In genomic region chr6:134896570-134897436, GRCm38 (mm10) we compare ENCODE assay signal across 8 mouse cellular contexts. TPM values are rescaled to one million over a fixed set of nuclear protein-coding genes. Genes with fewer than 3 reads are reported as not detected.
DNase-seq lines count a peak whose midpoint lies in the region; ATAC-seq and TF ChIP-seq lines count a peak whose summit lies in the region.

No protein-coding gene starts in this region.

- peak; percentile 72 for TF ChIP-seq EP300 in CH12.LX (IDR thresholded peaks at IDR 0.05; ENCODE audit: low read length)

- no peak for TF ChIP-seq POLR2A in CH12.LX (IDR thresholded peaks at IDR 0.05; ENCODE audit: low read depth, low read length)

- no peak for ATAC-seq in forebrain, embryonic 12.5 days (ENCODE audit: low FRiP score)
- no peak for ATAC-seq in limb, embryonic 15.5 days (ENCODE audit: insufficient number of reproducible peaks, low FRiP score, low TSS enrichment, low read depth)
- ATAC-seq in activated CD4-positive, CD25-positive, alpha-beta regulatory T cell, adult 4 months, result no peak

- H3K9me3 ChIP-seq in CH12.LX (replicated peaks; ENCODE audit: low read length), result no peaks in the 10 kb centered on the region
- no peaks in the 10 kb centered on the region for H3K9me3 ChIP-seq in forebrain, embryonic 12.5 days
- no peaks in the 10 kb centered on the region for H3K9me3 ChIP-seq in limb, embryonic 15.5 days

- H3K27me3 ChIP-seq in CH12.LX (replicated peaks), result no peaks in the 10 kb centered on the region
- no peaks in the 10 kb centered on the region for H3K27me3 ChIP-seq in forebrain, embryonic 12.5 days
- H3K27me3 ChIP-seq in limb, embryonic 15.5 days, result no peaks in the 10 kb centered on the region
- H3K27me3 ChIP-seq in splenic B cell, adult 2 months (ENCODE audit: control insufficient read depth, insufficient read depth, low read length, poor library complexity, severe bottlenecking), result no peaks in the 10 kb centered on the region

- intact Hi-C loops in gastrocnemius, adult 2 months (cut with DNase I), result loop anchor here (5.0 kb wide), 1 partner anchor 35 kb away; no protein-coding TSS in a partner anchor

- H3K4me2 ChIP-seq in CH12.LX (ENCODE audit: insufficient read depth, low read depth, poor library complexity, severe bottlenecking), result peak overlapping the region; percentile 53
- peak overlapping the region; percentile 76 for H3K4me2 ChIP-seq in forebrain, embryonic 12.5 days
- peak overlapping the region; percentile 75 for H3K4me2 ChIP-seq in limb, embryonic 15.5 days

- H3K27ac ChIP-seq in gastrocnemius, adult 2 months, result peak overlapping the region; percentile 98
- H3K27ac ChIP-seq in CH12.LX (ENCODE audit: insufficient read depth, low read depth), result peak overlapping the region; percentile 97
- H3K27ac ChIP-seq in forebrain, embryonic 12.5 days, result no peak overlapping the region
- H3K27ac ChIP-seq in limb, embryonic 15.5 days, result 0 out of 2 replicates have a peak overlapping the region, but pooled peaks have one; percentile 100

- WGBS in forebrain, embryonic 12.5 days, result 60% methylated on average over 15 of the region's 15 CpGs
- WGBS in limb, embryonic 15.5 days, result 51% methylated on average over 15 of the region's 15 CpGs

- peaks cover 2 to 25% of the 10 kb centered on the region in 2 experiments; a peak in 3 of 4 replicates for H3K4me1 ChIP-seq in CH12.LX (ENCODE audit: control insufficient read depth in 1 of 2, insufficient read depth in 2 of 2)
- H3K4me1 ChIP-seq in forebrain, embryonic 12.5 days, result peaks cover 17% of the 10 kb centered on the region
- peaks cover 6% of the 10 kb centered on the region; the same call in 1 of the 2 replicates for H3K4me1 ChIP-seq in limb, embryonic 15.5 days

- H3K4me3 ChIP-seq in gastrocnemius, adult 2 months, result peak overlapping the region; percentile 97
- H3K4me3 ChIP-seq in CH12.LX (replicated peaks in 1 of 3; ENCODE audit: low read depth in 2 of 3, low read length in 2 of 3, poor library complexity in 1 of 3), result peak overlapping the region; percentile 38 to 66 (median 56)
- H3K4me3 ChIP-seq in forebrain, embryonic 12.5 days (replicated peaks), result peak overlapping the region; percentile 63
- H3K4me3 ChIP-seq in limb, embryonic 15.5 days, result peak overlapping the region; percentile 60

- H3K9ac ChIP-seq in CH12.LX (ENCODE audit: insufficient read depth, low read depth), result peak overlapping the region; percentile 73
- H3K9ac ChIP-seq in forebrain, embryonic 12.5 days, result peak overlapping the region; percentile 78
- H3K9ac ChIP-seq in limb, embryonic 15.5 days, result peak overlapping the region; percentile 89

- H3K79me2 ChIP-seq in CH12.LX (replicated peaks; ENCODE audit: control insufficient read depth, extremely low read depth, insufficient read depth, poor library complexity, severe bottlenecking), result no peaks in the 10 kb centered on the region

- dilution Hi-C loops in CH12.LX (cut with MboI; ENCODE audit: extremely low pct_ligation_motif_present, extremely low pct_unique_long_range_greater_than_20kb, low sequenced_read_pairs), result no loop called here

- DNase-seq in gastrocnemius, adult 2 months, result no peak
- no peak for DNase-seq in gastrocnemius, adult 8-10 months (ENCODE audit: low spot score in 2 of 2)
- DNase-seq in CH12.LX (ENCODE audit: extremely low read depth), result peak; percentile 71
- peak; percentile 28 for DNase-seq in splenic B cell, adult 2 months (ENCODE audit: low read depth, low spot score)
- no peak for DNase-seq in urinary bladder, postnatal 36 days (ENCODE audit: low spot score in 2 of 2)

- peaks cover 0 to 5% of the 10 kb centered on the region in 2 experiments for H3K36me3 ChIP-seq in CH12.LX (replicated peaks in 1 of 2; ENCODE audit: control insufficient read depth in 1 of 2, insufficient read depth in 1 of 2, low read length in 1 of 2)
- H3K36me3 ChIP-seq in forebrain, embryonic 12.5 days (replicated peaks), result no peaks in the 10 kb centered on the region
- no peaks in the 10 kb centered on the region for H3K36me3 ChIP-seq in limb, embryonic 15.5 days
- H3K36me3 ChIP-seq in splenic B cell, adult 2 months (ENCODE audit: control insufficient read depth, insufficient read depth, low read length, poor library complexity, severe bottlenecking), result no peaks in the 10 kb centered on the region

- TF ChIP-seq CTCF in gastrocnemius, adult 2 months (IDR thresholded peaks at IDR 0.05), result no peak
- TF ChIP-seq CTCF in CH12.LX (conservative IDR thresholded peaks at IDR 0.05 in 1 of 2, IDR thresholded peaks at IDR 0.05 in 1 of 2; ENCODE audit: low read depth in 2 of 2, low read length in 2 of 2), result no peak

- in situ Hi-C loops in CH12.LX (cut with MboI; ENCODE audit: low pct_ligation_motif_present, low pct_unique_long_range_greater_than_20kb, low sequenced_read_pairs), result no loop called here

- no peak for TF ChIP-seq RAD21 in CH12.LX (IDR thresholded peaks at IDR 0.05; ENCODE audit: low read depth, low read length)

TF ChIP-seq in CH12.LX, 34 proteins besides CTCF, POLR2A, EP300 and RAD21:
- TF ChIP-seq ETS1 (conservative IDR thresholded peaks at IDR 0.05; ENCODE audit: low read depth, low read length), result 0 out of 2 replicates have a peak, but pooled peaks have one; percentile 33
- peak; percentile 63; the same call in 1 of the 2 replicates for TF ChIP-seq IRF4 (IDR thresholded peaks at IDR 0.05; ENCODE audit: low read depth, low read length)
- TF ChIP-seq TBP (conservative IDR thresholded peaks at IDR 0.05; ENCODE audit: low read depth, low read length), result peak; percentile 89
- TF ChIP-seq SMC3 (IDR thresholded peaks at IDR 0.05; ENCODE audit: low read depth, low read length), result no peak
- no peak for TF ChIP-seq TCF12 (IDR thresholded peaks at IDR 0.05; ENCODE audit: low read depth, low read length)
- 0 out of 2 replicates have a peak, but pooled peaks have one; percentile 2 for TF ChIP-seq NRF1 (IDR thresholded peaks at IDR 0.05; ENCODE audit: low read depth, low read length)
- 0 out of 2 replicates have a peak, but pooled peaks have one; percentile 23 for TF ChIP-seq CHD2 (IDR thresholded peaks at IDR 0.05; ENCODE audit: low read length)
- TF ChIP-seq MYC (IDR thresholded peaks at IDR 0.05; ENCODE audit: low read depth, low read length), result 0 out of 2 replicates have a peak, but pooled peaks have one; percentile 9
TF ChIP-seq in CH12.LX: peak in this region for 6.

RNA-seq across cellular contexts. Expression of gene Gpr19, which starts 1.6 kb away (rescaled TPM):
- 1 to 10 TPM; 4.0 to 4.1 TPM for total RNA-seq in gastrocnemius, adult 2 months (2021)
- total RNA-seq in gastrocnemius, adult 8-10 months (2022), result 1 to 10 TPM; 3.6 to 5.4 (median 4.7) TPM
- total RNA-seq in CH12.LX (2012; rRNA removed), result 6.3 and 7.5 TPM in 2 replicates
- 3.8 and 5.2 TPM in 2 replicates for total RNA-seq in CH12.LX (2014; rRNA removed)
- 4.8 and 6.0 TPM in 2 replicates for polyA plus RNA-seq in CH12.LX (2012; ENCODE audit: insufficient read length, low read depth)
- 38.5 and 45.6 TPM in 2 replicates for polyA plus RNA-seq in forebrain, embryonic 12.5 days (2016; fragmentation: Nextera tagmentation; extraction: Ambion mirVana)
- 7.2 and 7.7 TPM in 2 replicates for polyA plus RNA-seq in limb, embryonic 15.5 days (2015; fragmentation: Nextera tagmentation; extraction: Ambion mirVana)
- polyA plus RNA-seq in activated CD4-positive, CD25-positive, alpha-beta regulatory T cell, adult 4 months (2017; shearing (Covaris generic)), result 1 to 10 TPM; 3.3 to 8.7 TPM

RNA-seq across cellular contexts. Expression of gene Cdkn1b, which starts 23.4 kb away (rescaled TPM):
- 10 to 100 TPM; 36.1 to 41.8 TPM for total RNA-seq in gastrocnemius, adult 2 months (2021)
- total RNA-seq in gastrocnemius, adult 8-10 months (2022), result 10 to 100 TPM; 30.9 to 37.5 (median 33.1) TPM
- 12.8 and 19.2 TPM in 2 replicates for total RNA-seq in CH12.LX (2012; rRNA removed)
- 23.5 TPM in 2 replicates for total RNA-seq in CH12.LX (2014; rRNA removed)
- 15.8 and 20.9 TPM in 2 replicates for polyA plus RNA-seq in CH12.LX (2012; ENCODE audit: insufficient read length, low read depth)
- 36.4 and 40.5 TPM in 2 replicates for polyA plus RNA-seq in forebrain, embryonic 12.5 days (2016; fragmentation: Nextera tagmentation; extraction: Ambion mirVana)
- 19.4 and 20.5 TPM in 2 replicates for polyA plus RNA-seq in limb, embryonic 15.5 days (2015; fragmentation: Nextera tagmentation; extraction: Ambion mirVana)
- 10 to 100 TPM; 38.9 to 48.9 TPM for polyA plus RNA-seq in activated CD4-positive, CD25-positive, alpha-beta regulatory T cell, adult 4 months (2017; shearing (Covaris generic))

Comparison
In these comparisons a context has a peak if more than half of its experiments do, and no peak if none do; other contexts are left out.
1. DNase-seq: peak in CH12.LX (single experiment) and splenic B cell, adult 2 months (single experiment); none in gastrocnemius, adult 2 months (single experiment), gastrocnemius, adult 8-10 months (0 of 2) and urinary bladder, postnatal 36 days (0 of 2).
2. Peak in every context shown above with its lines, with median percentiles within 50 percentile points of each other: H3K4me3 ChIP-seq, H3K4me2 ChIP-seq and H3K9ac ChIP-seq.